Mouse (Mus musculus): ENCODE results near the gene Inhbb.

Inhbb gene

GRCm38 (mm10) chr1:119421576-119422421 lies at the start of gene Inhbb:
Inhbb (minus strand) TSS chr1:119422248.
- no peak for DNase-seq (ENCODE audit: low read depth, low spot score)

DNA sequence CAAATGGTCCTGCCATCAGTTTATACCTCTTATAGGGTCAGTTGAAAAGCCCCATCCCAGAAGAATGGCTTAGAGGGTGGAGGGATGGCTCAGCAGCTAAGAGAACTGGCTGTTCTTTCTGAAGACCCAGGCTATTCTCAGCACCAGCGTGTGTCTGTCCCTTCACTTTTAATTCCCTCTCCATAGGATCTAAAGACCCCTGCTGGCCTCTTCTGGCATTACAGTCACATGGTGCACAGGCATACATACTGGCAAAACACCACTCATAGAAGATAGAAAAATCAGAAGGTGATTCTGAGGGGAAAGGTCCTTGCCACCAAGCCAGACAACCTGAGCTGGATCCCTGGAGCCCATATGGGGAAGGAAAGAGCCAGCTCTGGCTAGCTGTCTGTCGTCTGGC lies 41.3 kb upstream of the Inhbb start:
- DNase-seq (ENCODE audit: low read depth, low spot score): no peak

- no peak for DNase-seq (ENCODE audit: low read depth, low spot score)
These were observed 38.0 kb upstream of the Inhbb start for GRCm38 (mm10) chr1:119460062-119460461.

- DNase-seq (ENCODE audit: low read depth, low spot score): no peak
These were observed 36.1 kb upstream of the Inhbb start for GRCm38 (mm10) chr1:119457993-119458605.

GRCm38 (mm10) chr1:119457528-119457855 lies 35.4 kb upstream of the Inhbb start:
- DNase-seq (ENCODE audit: low read depth, low spot score): no peak

DNA sequence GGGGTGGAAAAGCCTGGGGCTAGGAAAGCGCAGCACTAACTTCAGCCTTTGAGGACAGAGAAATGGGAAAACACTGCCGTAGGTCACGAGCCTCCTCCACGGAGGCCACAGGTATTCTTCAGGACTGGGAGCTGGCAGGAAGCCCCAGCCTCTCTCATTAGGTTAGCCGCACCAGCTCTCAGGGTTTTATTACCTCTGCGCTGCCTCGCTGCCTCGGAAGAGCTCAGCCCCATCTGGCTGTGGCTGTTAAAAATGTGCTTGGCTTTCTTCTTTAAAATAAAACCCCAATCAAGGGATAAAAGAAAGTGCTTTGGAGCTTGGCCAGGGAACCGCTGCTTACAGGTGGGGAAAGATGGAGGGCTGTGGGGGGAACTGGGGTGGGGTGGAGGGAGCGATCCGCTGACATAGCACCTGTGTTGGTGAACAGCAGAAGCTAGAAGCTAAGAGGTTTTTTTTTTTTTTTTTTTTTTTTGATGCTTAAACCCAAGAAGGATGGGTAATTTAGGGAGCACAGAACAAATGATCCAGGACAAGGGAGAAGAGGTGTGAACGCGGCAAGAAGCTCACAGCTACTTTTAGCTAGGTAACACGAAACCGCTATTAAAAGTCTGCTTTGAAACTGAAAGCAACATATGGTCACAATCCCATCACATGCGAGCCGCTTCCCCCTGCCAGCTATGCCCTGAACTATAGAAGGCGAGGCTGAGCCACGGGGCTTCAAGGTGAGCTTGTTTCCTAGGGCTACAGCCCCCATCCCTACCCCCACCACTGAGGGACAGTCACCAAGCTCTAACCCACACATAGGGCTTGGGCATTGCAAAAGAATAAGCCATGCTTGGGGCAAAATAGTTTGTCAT lies 34.9 kb upstream of the Inhbb start:
- no peak for DNase-seq (ENCODE audit: low read depth, low spot score)

GRCm38 (mm10) chr1:119453731-119454130 lies 31.7 kb upstream of the Inhbb start:
- DNase-seq (ENCODE audit: low read depth, low spot score): no peak

- no peak for DNase-seq (ENCODE audit: low read depth, low spot score)
These were observed 29.4 kb upstream of the Inhbb start for GRCm38 (mm10) chr1:119451417-119451816.

- no peak for DNase-seq (ENCODE audit: low read depth, low spot score)
These were observed 28.8 kb upstream of the Inhbb start for GRCm38 (mm10) chr1:119450651-119451345.

- DNase-seq (ENCODE audit: low read depth, low spot score): no peak
These were observed 24.8 kb upstream of the Inhbb start for GRCm38 (mm10) chr1:119446753-119447283.

DNA sequence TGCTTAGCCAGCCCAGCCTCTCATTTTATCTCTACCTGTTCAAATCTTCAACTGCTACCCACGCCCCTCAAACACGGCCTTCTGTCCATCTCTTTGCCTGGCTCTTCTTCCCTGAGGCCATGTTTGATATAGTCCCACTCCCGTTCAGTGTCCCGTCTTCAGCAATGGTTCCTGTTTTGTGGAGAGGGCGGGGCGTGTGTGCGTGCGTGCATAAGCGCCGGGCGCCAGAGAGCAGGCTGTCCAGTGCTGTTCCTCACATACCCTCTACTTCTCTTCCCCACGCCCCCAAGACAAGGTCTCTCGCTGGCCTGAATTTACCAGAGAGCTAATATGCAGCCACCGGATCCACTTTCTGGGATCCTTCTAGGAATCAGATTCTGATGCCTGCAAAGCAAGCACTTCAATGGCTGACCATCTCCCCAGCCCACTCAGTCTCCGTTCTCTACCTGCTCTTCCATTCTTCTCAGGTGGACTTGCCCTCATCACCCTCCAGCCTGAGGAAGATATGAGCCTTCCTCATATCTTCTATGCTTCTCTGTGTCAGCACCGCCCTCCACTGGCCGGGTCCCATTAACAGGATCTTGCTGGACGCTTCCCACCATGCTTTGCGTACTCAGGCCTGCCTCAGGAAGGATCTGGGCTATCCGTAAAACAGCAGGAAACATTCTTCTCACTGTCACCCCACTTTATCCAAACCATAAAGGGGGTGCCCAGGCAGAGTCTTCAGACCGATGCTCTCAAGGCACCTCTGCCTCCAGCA lies 21.7 kb upstream of the Inhbb start:
- no peak for DNase-seq (ENCODE audit: low read depth, low spot score)

DNA sequence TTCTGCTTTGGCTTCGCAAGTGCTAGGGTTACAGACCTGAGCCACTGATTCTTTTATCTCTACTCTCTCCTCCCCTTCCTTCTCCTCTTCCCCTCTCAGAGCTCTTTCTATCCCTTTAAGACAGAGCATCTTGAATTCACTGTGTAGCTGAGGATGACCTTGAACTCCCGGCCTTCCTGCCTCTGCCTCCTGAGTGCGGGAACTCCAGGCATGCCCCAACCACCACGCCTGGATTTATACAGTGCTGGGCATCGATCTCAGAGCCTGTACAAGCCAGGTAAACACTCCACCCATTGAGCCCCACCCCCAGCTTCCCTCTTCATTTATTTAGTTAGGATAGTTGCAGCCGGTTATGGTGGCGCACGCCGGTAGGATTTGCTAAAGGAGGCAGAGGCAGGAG lies 20.9 kb upstream of the Inhbb start:
- no peak for DNase-seq (ENCODE audit: low read depth, low spot score)

GRCm38 (mm10) chr1:119438105-119438637 lies 16.1 kb upstream of the Inhbb start:
- no peak for DNase-seq (ENCODE audit: low read depth, low spot score)

DNA sequence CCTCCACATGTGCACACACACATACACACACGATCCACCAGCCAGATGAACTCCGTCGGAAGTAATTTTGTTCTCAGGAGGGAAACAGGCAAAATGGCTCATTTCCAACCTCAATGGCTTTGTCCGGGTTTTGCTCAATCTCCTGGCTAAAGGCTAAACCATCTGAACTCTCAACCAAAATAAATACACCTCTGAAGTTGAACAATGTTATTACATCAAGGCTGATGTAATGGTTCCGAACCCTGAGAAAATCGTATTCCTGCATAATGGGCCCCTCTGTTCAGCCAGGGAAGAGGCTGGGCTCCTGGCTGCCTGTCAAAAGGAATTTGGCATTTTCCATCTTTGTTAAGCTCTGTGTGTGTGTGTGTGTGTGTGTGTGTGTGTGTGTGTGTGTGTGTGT lies 15.4 kb upstream of the Inhbb start:
- no peak for DNase-seq (ENCODE audit: low read depth, low spot score)

DNA sequence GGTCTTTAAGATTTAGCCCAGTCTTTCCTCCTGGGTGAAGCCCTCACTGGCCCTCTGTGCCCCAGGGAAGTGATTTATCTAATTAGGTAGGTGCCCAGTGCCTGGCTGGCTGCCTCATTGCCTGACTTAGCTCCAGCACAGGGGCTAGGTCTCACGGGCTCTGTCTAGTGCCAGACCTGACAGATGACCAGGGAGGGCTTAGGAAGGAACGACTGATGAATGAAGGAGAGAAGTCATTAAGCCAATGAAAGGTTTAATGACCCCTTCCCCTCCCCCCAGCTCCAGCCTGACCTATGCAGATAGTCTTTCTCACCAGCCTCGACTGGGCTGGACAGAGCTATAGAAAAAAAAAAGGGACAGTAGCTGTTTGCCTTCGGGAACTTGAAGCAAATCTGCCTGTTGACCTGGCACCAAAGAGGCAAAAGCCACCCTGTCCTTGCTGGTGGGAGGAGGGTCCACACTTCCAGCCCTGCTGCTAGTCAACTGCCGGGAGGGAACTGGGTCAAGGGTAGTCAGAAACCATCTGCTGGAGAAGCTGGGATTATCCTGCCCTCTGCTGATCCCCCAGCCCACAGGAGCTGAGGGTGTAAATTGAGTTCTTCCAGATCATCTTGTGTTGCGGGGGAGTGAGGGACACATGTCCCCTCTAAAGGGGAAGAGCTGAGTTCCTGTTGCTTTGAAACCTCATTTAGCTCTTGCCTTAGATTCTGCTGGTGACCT lies 2.3 kb upstream of the Inhbb start:
- no peak for DNase-seq (ENCODE audit: low read depth, low spot score)

DNA sequence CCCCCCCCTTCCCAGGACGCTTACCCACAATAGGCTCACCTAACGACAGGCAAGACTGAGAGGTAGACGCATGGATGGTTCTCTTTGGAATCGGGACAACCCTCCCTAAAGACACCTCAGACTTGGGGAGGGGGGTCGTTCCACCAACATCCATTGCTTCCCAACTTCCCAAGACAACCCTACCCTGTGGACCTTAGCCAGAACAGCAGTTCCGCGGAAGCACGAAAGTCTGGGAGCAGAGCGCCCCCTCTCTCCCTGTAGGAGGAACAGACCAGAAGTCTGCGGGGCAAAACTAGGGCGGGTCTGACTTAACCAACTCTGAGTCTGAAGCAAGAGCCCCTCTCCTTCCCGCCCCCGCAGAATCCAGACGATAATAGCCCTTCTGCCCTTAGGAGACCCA lies 1.5 kb upstream of the Inhbb start:
- no peak for DNase-seq (ENCODE audit: low read depth, low spot score)

DNA sequence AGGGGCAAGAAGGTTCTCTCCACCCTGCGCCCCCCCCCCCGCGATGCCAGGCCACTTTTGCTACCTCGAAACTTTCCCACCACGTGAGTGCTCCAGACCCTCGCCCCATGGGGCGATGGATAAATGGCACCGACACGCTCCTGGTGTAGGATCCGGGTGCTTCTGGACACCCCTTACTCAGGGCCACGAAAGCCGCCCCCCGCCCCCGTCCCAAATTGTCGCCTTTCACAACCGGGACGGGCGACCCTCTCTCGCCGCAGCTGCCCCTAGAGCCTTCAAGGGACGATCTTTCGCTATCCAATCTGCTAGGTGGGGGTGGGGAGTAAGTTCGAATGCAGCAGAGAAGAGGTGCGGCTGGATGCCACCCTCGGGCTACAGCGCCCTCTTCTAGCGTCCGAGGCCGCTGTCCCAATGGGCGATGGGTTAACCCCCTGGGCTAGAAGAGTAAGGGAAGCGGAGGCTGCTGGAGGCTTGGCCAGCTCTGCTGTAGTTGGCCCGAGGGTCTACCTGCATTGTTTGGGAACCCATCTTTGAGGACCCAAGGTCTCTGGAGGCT lies 490 bp upstream of the Inhbb start:
- DNase-seq (ENCODE audit: low read depth, low spot score): no peak

GRCm38 (mm10) chr1:119420984-119421575 lies 968 bp downstream of the Inhbb start:
- DNase-seq (ENCODE audit: low read depth, low spot score): no peak

Data from WW6 (cell line).